Mouse (Mus musculus): ENCODE data around the gene Med11.
A peak's percentile ranks its signal among the peaks of the same experiment; 100 is the strongest.
"Not testable (repeated sequence)": the region's sequence is repeated elsewhere in the genome, so short reads cannot be mapped to it uniquely, and the experiment has no call there.

Med11 gene

GRCm38 (mm10) chr11:70446756-70447155 lies 5.0 kb upstream of the Med11 start:
- peak; percentile 20 for DNase-seq (ENCODE audit: low read depth, low spot score)

GRCm38 (mm10) chr11:70447373-70447772 lies 4.3 kb upstream of the Med11 start:
- DNase-seq (ENCODE audit: low read depth, low spot score), result peak; percentile 37

GRCm38 (mm10) chr11:70450926-70451325 lies 793 bp upstream of the Med11 start:
- DNase-seq (ENCODE audit: low read depth, low spot score), result no peak

GRCm38 (mm10) chr11:70453261-70454044 lies 1.7 kb downstream of the Med11 start:
- no peak for DNase-seq (ENCODE audit: low read depth, low spot score)

- no peak for DNase-seq (ENCODE audit: low read depth, low spot score)
Measured at GRCm38 (mm10) chr11:70458688-70459600, 7.2 kb downstream of the Med11 start, which contains the start of gene Zmynd15. Gene Zmynd15 (plus strand): TSS chr11:70459433.

- peak; percentile 9 for DNase-seq (ENCODE audit: low read depth, low spot score)
Measured at GRCm38 (mm10) chr11:70459601-70460101, 7.9 kb downstream of the Med11 start, which contains the start of gene Cxcl16. Gene Cxcl16 (minus strand): TSS chr11:70459984.

- DNase-seq (ENCODE audit: low read depth, low spot score), result no peak
Measured at GRCm38 (mm10) chr11:70463970-70464369, 12.3 kb downstream of the Med11 start.

- no peak for DNase-seq (ENCODE audit: low read depth, low spot score)
Measured at GRCm38 (mm10) chr11:70465211-70465610, 13.5 kb downstream of the Med11 start.

- DNase-seq (ENCODE audit: low read depth, low spot score), result no peak
Measured at GRCm38 (mm10) chr11:70465824-70466223, 14.1 kb downstream of the Med11 start.

GRCm38 (mm10) chr11:70467902-70468619 lies 16.3 kb downstream of the Med11 start:
- DNase-seq (ENCODE audit: low read depth, low spot score), result no peak

- no peak for DNase-seq (ENCODE audit: low read depth, low spot score)
Measured at GRCm38 (mm10) chr11:70469764-70470163, 18.0 kb downstream of the Med11 start.

- DNase-seq (ENCODE audit: low read depth, low spot score), result no peak
Measured at GRCm38 (mm10) chr11:70472716-70473115, 21.0 kb downstream of the Med11 start.

- DNase-seq (ENCODE audit: low read depth, low spot score), result not testable (repeated sequence)
Measured at GRCm38 (mm10) chr11:70473291-70473690, 21.6 kb downstream of the Med11 start.

GRCm38 (mm10) chr11:70474872-70475534 lies 23.3 kb downstream of the Med11 start:
- no peak for DNase-seq (ENCODE audit: low read depth, low spot score)

GRCm38 (mm10) chr11:70485498-70485897 lies 33.8 kb downstream of the Med11 start:
- no peak for DNase-seq (ENCODE audit: low read depth, low spot score)

- no peak for DNase-seq (ENCODE audit: low read depth, low spot score)
Measured at GRCm38 (mm10) chr11:70487816-70488215, 36.1 kb downstream of the Med11 start.

- peak; percentile 51 for DNase-seq (ENCODE audit: low read depth, low spot score)
Measured at GRCm38 (mm10) chr11:70489138-70489537, 37.4 kb downstream of the Med11 start.

- peak; percentile 47 for DNase-seq (ENCODE audit: low read depth, low spot score)
Measured at GRCm38 (mm10) chr11:70489684-70490083, 38.0 kb downstream of the Med11 start.

GRCm38 (mm10) chr11:70499566-70500475 lies 48.1 kb downstream of the Med11 start:
- DNase-seq (ENCODE audit: low read depth, low spot score), result peak; percentile 10

- DNase-seq (ENCODE audit: low read depth, low spot score), result no peak
Measured at GRCm38 (mm10) chr11:70500476-70500812, 48.7 kb downstream of the Med11 start.

Measured in brain, adult 2 months (tissue).